Mouse (Mus musculus) liver, postnatal 0 days (tissue): ENCODE data around the gene Slc7a11. TPM values are rescaled to one million over a fixed set of nuclear protein-coding genes. Genes with fewer than 3 reads are reported as not detected.
A peak's percentile ranks its signal among the peaks of the same experiment; 100 is the strongest.

Experiments
- ATAC-seq: fragments of 200-750 bp; cut with Nextera tagmentation; 2 replicates; pipeline ENCODE4 v1.8.0; 2017; ENCODE audit warnings: mild to moderate bottlenecking, moderate library complexity
- DNase-seq: peaks from one replicate; pipeline ENCODE4 v3.0.0-alpha.2; 2016
- H3K27ac ChIP-seq: fragments of 300-500 bp; sonication (generic); 2 replicates; pipeline ENCODE4 v1.5.1; 2014; ENCODE audit warnings: antibody characterized with exemption, moderate library complexity, mild to moderate bottlenecking, low read depth
- H3K27me3 ChIP-seq: fragments of 300-500 bp; sonication (generic); 2 replicates; pipeline ENCODE4 v1.6.1; 2014; ENCODE audit warnings: low read length, control low read depth, mixed read lengths; ENCODE audit not compliant: insufficient read depth
- H3K36me3 ChIP-seq: fragments of 300-500 bp; sonication (generic); replicated peaks from 2 replicates; pipeline ENCODE4 v1.6.1; 2014; ENCODE audit warnings: mild to moderate bottlenecking, control low read depth, low read length, moderate library complexity, mixed read lengths; ENCODE audit not compliant: insufficient read depth
- H3K4me1 ChIP-seq: fragments of 300-500 bp; sonication (generic); 2 replicates; pipeline ENCODE4 v1.6.1; 2014; ENCODE audit warnings: antibody characterized with exemption, mild to moderate bottlenecking, control low read depth; ENCODE audit not compliant: insufficient read depth
- H3K4me2 ChIP-seq: fragments of 300-500 bp; sonication (generic); 2 replicates; pipeline ENCODE4 v1.6.1; 2014; ENCODE audit warnings: low read depth, mild to moderate bottlenecking, low read length, moderate library complexity, mixed read lengths
- H3K4me3 ChIP-seq: fragments of 300-500 bp; sonication (generic); 2 replicates; pipeline ENCODE4 v1.5.1; 2014; ENCODE audit warnings: low read depth, low read length
- H3K9ac ChIP-seq: fragments of 300-500 bp; sonication (generic); replicated peaks from 2 replicates; pipeline ENCODE4 v1.6.1; 2014; ENCODE audit warnings: mild to moderate bottlenecking, moderate library complexity
- H3K9me3 ChIP-seq: fragments of 300-500 bp; sonication (generic); 2 replicates; pipeline ENCODE4 v1.6.1; 2016; ENCODE audit warnings: mild to moderate bottlenecking, control low read depth, low read length, mixed read lengths
- CTCF ChIP-seq: sonication (generic); IDR thresholded peaks from 2 replicates; pipeline ENCODE4 v1.5.1; 2016; ENCODE audit warnings: antibody characterized with exemption, low read depth
- EP300 ChIP-seq: IDR thresholded peaks from 2 replicates; pipeline ENCODE4 v1.6.1; 2016; ENCODE audit warnings: antibody characterized with exemption, low read depth, mild to moderate bottlenecking
- WGBS: fragments of 180-500 bp; shearing (Covaris S2); extraction: QIAGEN DNeasy Blood & Tissue Kit; methylation state at CpG from one replicate; pipeline ENCODE4 v1.1.7; 2014; ENCODE audit not compliant: insufficient replicate concordance; 5-methylcytosine and 5-hydroxymethylcytosine counted together
- polyA plus RNA-seq: library from polyadenylated mRNA; unstranded; fragments of >200 nt; fragmentation: Nextera tagmentation; extraction: Ambion mirVana; gene quantifications from 2 replicates; pipeline ENCODE4 v1.2.1, GENCODE M21; 2015

Gene Slc7a11
- polyA plus RNA-seq = 0.07 and 0.14 TPM in 2 replicates

DNA sequence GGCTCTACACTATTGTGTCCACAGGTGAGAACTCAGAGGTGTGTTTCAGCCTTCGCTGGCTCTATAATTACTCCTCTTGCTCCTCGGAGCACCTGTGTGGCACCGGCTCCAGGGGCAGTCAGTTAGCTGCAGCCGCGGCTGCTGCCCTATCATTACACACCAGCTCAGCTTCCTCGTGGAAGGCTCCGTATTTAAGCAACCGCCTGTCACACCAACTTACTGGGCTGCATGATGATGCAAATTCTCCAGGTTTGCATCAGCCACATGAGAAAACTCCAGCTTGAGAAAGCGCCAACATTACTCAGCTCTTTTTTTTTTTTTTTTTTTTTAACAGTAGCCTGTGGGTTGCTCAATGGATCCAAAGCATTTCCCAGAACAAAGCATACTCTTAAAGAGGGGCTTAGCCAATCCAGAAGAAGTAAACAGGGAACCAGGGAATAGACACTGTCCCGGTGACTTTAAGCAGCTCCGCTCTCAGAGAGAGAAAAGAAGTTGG lies at the start of gene Slc7a11:
Gene Slc7a11, minus strand, starts transcription at position 194 of the 496 bp plus-strand sequence.
- H3K4me2 ChIP-seq = peak within 1 kb of the TSS; percentile 62
- 0 out of 2 replicates have a peak within 1 kb of the TSS, but pooled peaks have one; percentile 9 for H3K27ac ChIP-seq
- DNase-seq = peak; percentile 39
- ATAC-seq = peak; percentile 75
- 0 out of 2 replicates have a peak, but pooled peaks cover 2% of the 10 kb centered on the region for H3K4me1 ChIP-seq
- TF ChIP-seq EP300 (peak; percentile 21; the same call in 1 of the 2 replicates), CTCF (no peak)
- 0 out of 2 replicates have a peak within 1 kb of the TSS, but pooled peaks have one; percentile 6 for H3K9ac ChIP-seq
- H3K36me3 ChIP-seq = no peaks in the 10 kb centered on the region
- H3K4me3 ChIP-seq = peak within 1 kb of the TSS; percentile 43
- no peaks in the 10 kb centered on the region for H3K9me3 ChIP-seq
- 0 out of 2 replicates have a peak, but pooled peaks cover 3% of the 10 kb centered on the region for H3K27me3 ChIP-seq
- 4% methylated on average over 11 of the region's 11 CpGs for WGBS

DNA sequence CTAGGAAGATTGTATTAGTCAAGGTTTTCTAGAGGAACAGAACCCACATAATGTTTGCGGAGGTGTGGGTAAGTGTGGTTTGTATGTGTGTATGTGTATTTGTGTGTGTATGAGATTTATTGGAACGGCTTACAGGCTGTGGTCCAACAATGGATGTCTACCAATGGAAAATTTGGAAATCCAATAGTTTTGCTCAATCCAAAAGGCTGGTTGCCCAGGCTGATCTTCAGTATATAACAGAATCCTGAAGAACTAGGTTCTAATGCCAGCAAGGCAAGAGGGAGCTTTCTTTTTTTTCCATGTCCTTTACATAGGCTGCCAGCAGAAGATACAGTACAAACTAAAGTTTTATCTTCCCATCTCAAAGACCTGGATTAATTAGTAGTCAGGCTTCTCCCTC lies 48.3 kb upstream of the Slc7a11 start:
- no peak for ATAC-seq
- TF ChIP-seq CTCF (no peak), EP300 (no peak)

DNA sequence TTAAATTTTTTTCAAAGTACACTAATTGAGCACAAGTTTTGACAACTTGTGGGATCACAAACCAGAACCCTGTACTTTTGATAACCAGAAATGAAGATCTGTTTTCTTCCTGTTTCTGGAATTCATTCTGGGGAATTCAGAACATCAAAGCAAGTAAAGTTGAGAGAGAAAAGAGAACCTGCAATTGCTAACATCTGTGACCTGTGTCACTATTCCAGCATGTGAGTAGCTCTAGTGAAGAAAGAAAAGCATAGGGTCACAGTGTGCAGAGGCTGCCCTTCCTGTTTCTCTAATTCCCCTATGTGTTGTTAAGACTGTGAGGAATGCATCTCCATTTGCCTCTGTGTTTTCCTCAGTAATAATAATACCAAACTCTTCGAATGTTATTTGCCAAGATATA lies 40.7 kb upstream of the Slc7a11 start:
- H3K4me1 ChIP-seq = no peaks in the 10 kb centered on the region
- H3K27me3 ChIP-seq = no peaks in the 10 kb centered on the region
- DNase-seq (no peak), ATAC-seq (no peak)
- WGBS = 68% methylated on average over 1 of the region's 1 CpGs
- no peak overlapping the region for H3K4me2 ChIP-seq
- no peaks in the 10 kb centered on the region for H3K36me3 ChIP-seq
- TF ChIP-seq EP300 (no peak), CTCF (no peak)
- H3K27ac ChIP-seq = no peak overlapping the region
- H3K4me3 ChIP-seq = no peak overlapping the region
- no peak overlapping the region for H3K9ac ChIP-seq
- no peaks in the 10 kb centered on the region for H3K9me3 ChIP-seq

More for the DNA sequence above, 48.3 kb upstream of the Slc7a11 start:
- Histone ChIP-seq H3K9me3 (no peaks in the 10 kb centered on the region), H3K9ac (no peak overlapping the region), H3K4me1 (no peaks in the 10 kb centered on the region), H3K4me3 (no peak overlapping the region), H3K4me2 (no peak overlapping the region), H3K36me3 (no peaks in the 10 kb centered on the region), H3K27ac (no peak overlapping the region), H3K27me3 (no peaks in the 10 kb centered on the region)
- 81% methylated on average over 2 of the region's 2 CpGs for WGBS
- DNase-seq = no peak

DNA sequence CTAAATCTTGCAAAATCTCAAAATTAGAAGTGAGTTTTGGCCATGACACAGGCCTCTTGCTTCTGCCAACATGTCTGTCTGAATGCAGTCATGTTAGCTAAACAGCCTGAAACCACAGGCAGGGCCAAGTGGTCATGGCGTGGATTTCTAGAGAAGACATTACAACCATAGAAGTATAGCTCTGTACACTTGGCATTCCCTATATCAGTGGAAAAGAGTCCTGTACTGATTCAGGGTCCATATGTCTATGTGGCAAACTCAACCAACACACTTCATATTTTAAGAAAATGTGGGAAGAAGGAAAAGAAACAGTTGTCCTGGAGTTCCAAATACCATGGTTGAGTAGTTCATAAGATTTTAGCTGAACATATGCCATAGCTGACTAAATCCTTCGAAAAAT lies 18.8 kb upstream of the Slc7a11 start:
- ATAC-seq = no peak
- no peak for DNase-seq
- Histone ChIP-seq H3K4me2 (no peak overlapping the region), H3K9ac (no peak overlapping the region), H3K27ac (no peak overlapping the region), H3K9me3 (no peaks in the 10 kb centered on the region), H3K4me1 (no peaks in the 10 kb centered on the region), H3K27me3 (no peaks in the 10 kb centered on the region), H3K36me3 (no peaks in the 10 kb centered on the region), H3K4me3 (no peak overlapping the region)
- WGBS = 70% methylated on average over 2 of the region's 2 CpGs
- TF ChIP-seq EP300 (no peak), CTCF (no peak)

DNA sequence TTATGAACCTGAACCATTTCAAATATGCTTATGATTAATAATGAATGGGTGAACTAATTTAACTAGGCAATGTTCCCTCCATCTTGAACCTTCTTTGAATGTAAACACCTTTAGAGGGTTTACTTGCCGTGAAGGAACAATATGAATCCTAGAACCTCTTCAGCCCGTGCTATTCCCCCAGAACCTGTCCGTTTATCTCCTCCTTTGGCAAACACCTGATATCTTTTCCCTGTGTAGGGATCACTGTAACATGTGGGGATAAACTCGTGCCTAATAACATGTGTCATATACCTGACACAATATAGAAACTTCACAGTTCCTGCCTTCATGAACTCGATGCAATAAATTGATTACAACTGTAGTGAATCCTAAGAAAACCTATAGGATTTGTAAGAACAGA lies 13.7 kb upstream of the Slc7a11 start:
- no peaks in the 10 kb centered on the region for H3K27me3 ChIP-seq
- H3K4me3 ChIP-seq = no peak overlapping the region
- no peak overlapping the region for H3K4me2 ChIP-seq
- no peak for TF ChIP-seq EP300
- no peak for TF ChIP-seq CTCF
- no peak overlapping the region for H3K9ac ChIP-seq
- ATAC-seq = no peak
- H3K9me3 ChIP-seq = no peaks in the 10 kb centered on the region
- no peak overlapping the region for H3K27ac ChIP-seq
- no peaks in the 10 kb centered on the region for H3K36me3 ChIP-seq
- 65% methylated on average over 5 of the region's 5 CpGs for WGBS
- H3K4me1 ChIP-seq = no peaks in the 10 kb centered on the region
- no peak for DNase-seq

DNA sequence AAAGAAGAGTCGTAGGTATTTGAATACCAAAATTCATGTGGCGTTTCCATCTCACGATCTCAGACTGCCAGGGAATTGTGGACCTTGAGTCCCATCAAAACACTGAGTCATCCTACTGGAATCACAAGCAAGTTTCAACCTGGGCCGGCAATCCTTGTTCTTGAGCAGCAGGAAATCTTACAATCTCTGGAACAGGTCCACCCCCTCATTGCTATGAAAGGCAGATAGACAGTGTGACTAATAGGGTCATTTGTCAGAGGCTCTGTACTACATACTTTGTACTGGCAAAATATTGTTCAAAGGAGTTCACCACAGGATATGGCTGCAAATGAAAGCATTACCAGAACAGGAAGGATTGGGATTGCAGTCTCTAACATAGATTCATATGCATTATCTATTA lies 13.2 kb upstream of the Slc7a11 start:
- Histone ChIP-seq H3K4me3 (no peak overlapping the region), H3K9ac (no peak overlapping the region), H3K4me2 (no peak overlapping the region), H3K36me3 (no peaks in the 10 kb centered on the region), H3K27me3 (no peaks in the 10 kb centered on the region), H3K27ac (no peak overlapping the region), H3K9me3 (no peaks in the 10 kb centered on the region), H3K4me1 (no peaks in the 10 kb centered on the region)
- DNase-seq = no peak
- TF ChIP-seq EP300 = no peak
- no peak for TF ChIP-seq CTCF
- ATAC-seq = no peak
- 76% methylated on average over 4 of the region's 4 CpGs for WGBS

DNA sequence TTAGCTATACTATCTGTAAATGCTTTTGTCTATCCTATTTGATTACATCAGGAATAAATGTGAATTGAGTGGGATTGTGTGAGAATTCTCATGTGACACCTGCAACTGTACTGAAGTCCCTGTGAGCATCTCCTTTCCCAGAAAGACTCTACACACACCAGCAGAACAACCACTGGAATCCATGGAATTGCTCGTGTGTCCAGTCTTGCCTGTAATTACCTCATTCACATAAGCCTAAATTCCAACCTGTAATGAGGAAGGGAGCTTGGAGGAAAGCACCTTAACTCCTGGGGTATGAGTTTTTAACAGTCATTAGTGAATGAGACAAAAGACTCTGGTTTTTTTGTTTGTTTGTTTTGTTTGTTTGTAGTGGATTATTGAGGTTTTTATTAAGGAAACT lies 12.6 kb upstream of the Slc7a11 start:
- ATAC-seq (no peak), DNase-seq (no peak)
- Histone ChIP-seq H3K9me3 (no peaks in the 10 kb centered on the region), H3K27ac (no peak overlapping the region), H3K9ac (no peak overlapping the region), H3K4me1 (no peaks in the 10 kb centered on the region), H3K36me3 (no peaks in the 10 kb centered on the region), H3K27me3 (no peaks in the 10 kb centered on the region), H3K4me3 (no peak overlapping the region), H3K4me2 (no peak overlapping the region)
- 45% methylated on average over 1 of the region's 1 CpGs for WGBS
- no peak for TF ChIP-seq EP300
- TF ChIP-seq CTCF = no peak
